Mouse (Mus musculus) MEL (cell line): Measurements from ENCODE around the gene Klk1.

Source experiments
- CTCF ChIP-seq, 3 experiments: IDR thresholded peaks in 2 of 3; conservative IDR thresholded peaks in 1 of 3; 2 replicates each; pipeline ENCODE4 v1.5.1; 2011 to 2012; ENCODE audit warnings: low read length in 3 of 3, low read depth in 2 of 3, mild to moderate bottlenecking in 2 of 3, improper control_type of control experiment in 1 of 3, inconsistent platforms in 1 of 3, mixed read lengths in 1 of 3, moderate library complexity in 1 of 3; ENCODE audit not compliant: control insufficient read depth in 1 of 3, insufficient read depth in 1 of 3, poor library complexity in 1 of 3, severe bottlenecking in 1 of 3
- EP300 ChIP-seq, 2 experiments: IDR thresholded peaks; 2 replicates each; pipeline ENCODE4 v1.6.1; 2011; ENCODE audit warnings: improper control_type of control experiment in 2 of 2, low read length in 2 of 2, low read depth in 1 of 2, mild to moderate bottlenecking in 1 of 2
- JUND ChIP-seq: IDR thresholded peaks from 2 replicates; pipeline ENCODE4 v1.6.1; 2011; ENCODE audit warnings: low read depth, mild to moderate bottlenecking, improper control_type of control experiment, low read length
- KAT2A ChIP-seq: conservative IDR thresholded peaks from 2 replicates; pipeline ENCODE4 v1.6.1; 2012; ENCODE audit warnings: low read depth, low read length, improper control_type of control experiment, inconsistent platforms
- MAX ChIP-seq: IDR thresholded peaks from 2 replicates; pipeline ENCODE4 v1.6.1; 2011; ENCODE audit warnings: low read length, improper control_type of control experiment
- MAZ ChIP-seq: IDR thresholded peaks from 2 replicates; pipeline ENCODE4 v1.6.1; 2012; ENCODE audit warnings: low read depth, mild to moderate bottlenecking, inconsistent platforms, low read length, improper control_type of control experiment
- POLR2A ChIP-seq, 2 experiments: IDR thresholded peaks; 2 replicates each; pipeline ENCODE4 v1.6.1; 2011 to 2012; ENCODE audit warnings: low read length in 2 of 2, mild to moderate bottlenecking in 2 of 2, control low read depth in 1 of 2, improper control_type of control experiment in 1 of 2, low read depth in 1 of 2, moderate library complexity in 1 of 2; ENCODE audit not compliant: control insufficient read depth in 1 of 2, insufficient read depth in 1 of 2, poor library complexity in 1 of 2
- RCOR1 ChIP-seq: IDR thresholded peaks from 2 replicates; pipeline ENCODE4 v1.6.1; 2012; ENCODE audit warnings: low read depth, mild to moderate bottlenecking, inconsistent platforms, low read length, improper control_type of control experiment
- SMC3 ChIP-seq: IDR thresholded peaks from 2 replicates; pipeline ENCODE4 v1.6.1; 2011; ENCODE audit warnings: low read depth, low read length, improper control_type of control experiment
- TAL1 ChIP-seq: IDR thresholded peaks from 2 replicates; pipeline ENCODE4 v1.6.1; 2012; ENCODE audit warnings: mild to moderate bottlenecking, inconsistent platforms, low read length, moderate library complexity, mixed read lengths
- TBP ChIP-seq: IDR thresholded peaks from 2 replicates; pipeline ENCODE4 v1.8.0; 2011; ENCODE audit warnings: low read depth, low read length, improper control_type of control experiment
- UBTF ChIP-seq: IDR thresholded peaks from 2 replicates; pipeline ENCODE4 v1.6.1; 2012; ENCODE audit warnings: low read depth, mild to moderate bottlenecking, inconsistent platforms, low read length, improper control_type of control experiment, moderate library complexity, borderline replicate concordance; ENCODE audit not compliant: insufficient read depth
- USF1 ChIP-seq: IDR thresholded peaks from 2 replicates; pipeline ENCODE4 v1.6.1; 2014; ENCODE audit warnings: low read depth, mild to moderate bottlenecking, inconsistent platforms, low read length, improper control_type of control experiment, moderate library complexity
- ZKSCAN1 ChIP-seq: IDR thresholded peaks from 2 replicates; pipeline ENCODE4 v1.6.1; 2012; ENCODE audit warnings: low read depth, mild to moderate bottlenecking, inconsistent platforms, low read length, improper control_type of control experiment, moderate library complexity

GRCm38 (mm10) chr7:44262791-44263643 lies 37.9 kb downstream of the Klk1 start:
- TF ChIP-seq CTCF (IDR thresholded peaks at IDR 0.05 in 2 of 3, conservative IDR thresholded peaks at IDR 0.05 in 1 of 3; ENCODE audit: control insufficient read depth in 1 of 3, insufficient read depth in 1 of 3, low read depth in 2 of 3, low read length in 3 of 3, poor library complexity in 1 of 3, severe bottlenecking in 1 of 3) (peak; percentile 85 to 95 (median 92)), KAT2A (no peak), MAZ (no peak), MAX (no peak), UBTF (no peak), USF1 (no peak), TAL1 (no peak), ZKSCAN1 (no peak), EP300 (IDR thresholded peaks at IDR 0.05; ENCODE audit: low read depth in 1 of 2, low read length in 2 of 2) (no peak), TBP (no peak), POLR2A (IDR thresholded peaks at IDR 0.05; ENCODE audit: control insufficient read depth in 1 of 2, insufficient read depth in 1 of 2, low read depth in 1 of 2, low read length in 2 of 2, poor library complexity in 1 of 2) (no peak), SMC3 (peak; percentile 95), JUND (no peak), RCOR1 (0 out of 2 replicates have a peak, but pooled peaks have one; percentile 27)
